Mouse (Mus musculus): Measurements from ENCODE around the gene Commd7. TPM values are rescaled to one million over a fixed set of nuclear protein-coding genes. Genes with fewer than 3 reads are reported as not detected.

The Commd7 gene
- polyA plus RNA-seq, 1 experiment from 2014 or later: 75.6 TPM

DNA sequence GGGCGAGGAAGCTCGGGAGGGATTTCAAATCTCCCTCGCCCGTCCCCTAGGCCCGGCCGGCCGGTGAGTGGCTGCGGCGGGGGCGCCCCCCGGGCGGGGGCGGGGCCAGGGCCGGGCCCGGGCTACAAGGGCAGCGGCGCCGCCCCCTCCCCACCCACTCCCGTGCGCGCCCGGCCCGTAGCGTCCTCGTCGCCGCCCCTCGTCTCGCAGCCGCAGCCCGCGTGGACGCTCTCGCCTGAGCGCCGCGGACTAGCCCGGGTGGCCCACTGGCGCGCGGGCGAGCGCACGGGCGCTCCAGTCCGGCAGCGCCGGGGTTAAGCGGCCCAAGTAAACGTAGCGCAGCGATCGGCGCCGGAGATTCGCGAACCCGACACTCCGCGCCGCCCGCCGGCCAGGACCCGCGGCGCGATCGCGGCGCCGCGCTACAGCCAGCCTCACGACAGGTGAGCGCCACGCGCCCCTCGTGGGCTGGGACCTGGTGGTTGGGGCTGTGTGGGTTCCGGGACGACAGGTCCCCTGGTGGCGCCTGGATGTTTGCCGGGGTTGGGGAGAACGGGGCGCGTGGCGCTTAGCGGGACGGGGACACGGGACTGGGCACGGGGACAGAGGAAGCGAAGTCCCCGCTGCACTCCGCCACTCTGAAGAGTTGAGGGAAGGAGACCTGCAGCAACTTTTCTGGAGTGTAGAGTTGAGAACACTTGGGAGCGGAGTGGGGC is 16.9 kb upstream of the Commd7 start, which contains the start of gene Dnmt3b:
Dnmt3b (plus strand) TSS at position 153 of the 716 bp plus-strand sequence.
- Histone ChIP-seq H3K27ac (peak within 1 kb of the TSS; percentile 94), H3K36me3 (peaks cover under 1% of the 10 kb centered on the region; the same call in 1 of the 2 replicates), H3K9me3 (no peaks in the 10 kb centered on the region), H3K27me3 (ENCODE audit: insufficient read depth, poor library complexity, severe bottlenecking) (peaks cover 25% of the 10 kb centered on the region), H3K4me3 (peak within 1 kb of the TSS; percentile 71), H3K4me1 (replicated peaks) (peaks cover 44% of the 10 kb centered on the region)
- under 1% methylated on average over 92 of the region's 93 CpGs for WGBS
- peak; percentile 80 for DNase-seq (ENCODE audit: low spot score)

DNA sequence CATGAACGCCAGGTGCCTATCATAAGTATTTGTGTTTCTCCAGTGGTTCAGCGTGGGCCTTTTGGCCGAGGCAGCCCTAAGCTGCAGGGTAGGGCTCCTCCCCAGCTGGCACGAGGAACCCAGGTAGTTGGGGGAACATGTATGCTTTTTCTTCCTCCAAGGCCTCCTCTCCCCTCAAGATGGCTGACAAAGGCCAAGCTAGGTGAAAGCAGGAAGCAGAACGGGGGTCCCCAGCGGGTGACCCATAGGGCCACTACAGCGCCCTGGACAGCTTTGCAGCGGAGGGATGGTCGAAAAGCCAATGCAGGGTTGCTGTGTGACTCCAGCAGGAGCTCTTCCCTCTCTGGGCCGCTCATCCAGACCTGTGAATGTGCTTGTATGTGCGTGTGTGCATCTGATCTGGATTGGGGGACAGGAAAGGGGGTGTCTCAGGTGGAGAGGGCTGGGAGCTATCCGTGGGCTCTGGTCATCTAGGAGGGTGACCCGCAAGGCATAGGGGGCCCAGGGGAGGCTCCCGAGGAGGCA is 16.3 kb upstream of the Commd7 start:
- Histone ChIP-seq H3K27me3 (ENCODE audit: insufficient read depth, poor library complexity, severe bottlenecking) (peaks cover 25% of the 10 kb centered on the region), H3K4me3 (peak overlapping the region; percentile 71), H3K9me3 (no peaks in the 10 kb centered on the region), H3K27ac (peak overlapping the region; percentile 94), H3K4me1 (replicated peaks) (peaks cover 40% of the 10 kb centered on the region), H3K36me3 (no peaks in the 10 kb centered on the region)
- no peak for DNase-seq (ENCODE audit: low spot score)
- 18% methylated on average over 14 of the region's 14 CpGs for WGBS

DNA sequence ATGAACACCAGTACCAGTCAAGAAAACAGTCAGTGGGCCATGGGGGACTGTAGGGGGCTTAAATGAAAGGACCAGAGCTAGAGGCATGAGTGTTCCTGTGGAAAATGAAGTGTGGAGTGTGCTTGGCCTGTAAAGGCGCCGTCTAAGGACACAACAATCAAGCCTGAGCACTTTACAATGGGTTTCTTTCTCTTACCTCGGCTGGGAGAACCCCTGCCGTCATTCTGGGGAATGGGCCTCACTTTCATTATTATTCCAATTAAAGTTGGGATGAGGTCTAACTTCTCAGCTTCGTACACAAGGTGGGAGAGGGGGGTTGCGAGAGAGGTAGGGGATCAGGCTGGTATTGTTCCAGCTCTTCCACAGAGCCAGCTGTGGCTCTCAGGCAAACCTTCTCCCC is 10.4 kb upstream of the Commd7 start:
- DNase-seq (ENCODE audit: low spot score): no peak
- 21% methylated on average over 6 of the region's 6 CpGs for WGBS
- Histone ChIP-seq H3K9me3 (no peaks in the 10 kb centered on the region), H3K4me1 (replicated peaks) (0 out of 2 replicates have a peak, but pooled peaks cover 5% of the 10 kb centered on the region), H3K27me3 (ENCODE audit: insufficient read depth, poor library complexity, severe bottlenecking) (peaks cover 14% of the 10 kb centered on the region), H3K27ac (no peak overlapping the region), H3K4me3 (no peak overlapping the region), H3K36me3 (no peaks in the 10 kb centered on the region)

DNA sequence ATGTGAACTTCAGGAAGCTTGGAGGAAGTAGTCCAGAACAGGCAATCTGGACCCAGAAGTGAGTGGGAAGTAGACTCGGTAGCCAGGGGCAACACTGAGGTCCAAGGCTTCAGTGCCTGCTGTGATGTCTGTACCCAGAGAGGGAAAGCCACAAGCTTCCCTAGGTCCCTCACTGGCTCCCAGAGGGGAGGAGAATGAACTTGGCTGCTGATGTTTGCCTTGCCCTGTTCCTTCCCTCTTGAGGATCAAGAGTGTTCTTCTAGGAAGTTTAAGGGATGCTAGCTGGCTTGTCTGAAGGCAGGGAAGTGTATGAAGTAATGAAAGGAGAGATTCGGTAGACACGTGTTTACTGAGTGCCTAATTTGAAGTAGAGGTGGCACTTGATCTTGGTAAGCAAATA is 9.9 kb upstream of the Commd7 start:
- H3K9me3 ChIP-seq: no peaks in the 10 kb centered on the region
- DNase-seq (ENCODE audit: low spot score): no peak
- peaks cover 14% of the 10 kb centered on the region for H3K27me3 ChIP-seq (ENCODE audit: insufficient read depth, poor library complexity, severe bottlenecking)
- H3K4me1 ChIP-seq (replicated peaks): 0 out of 2 replicates have a peak, but pooled peaks cover 5% of the 10 kb centered on the region
- 13% methylated on average over 3 of the region's 3 CpGs for WGBS
- no peak overlapping the region for H3K27ac ChIP-seq
- no peak overlapping the region for H3K4me3 ChIP-seq
- H3K36me3 ChIP-seq: no peaks in the 10 kb centered on the region

DNA sequence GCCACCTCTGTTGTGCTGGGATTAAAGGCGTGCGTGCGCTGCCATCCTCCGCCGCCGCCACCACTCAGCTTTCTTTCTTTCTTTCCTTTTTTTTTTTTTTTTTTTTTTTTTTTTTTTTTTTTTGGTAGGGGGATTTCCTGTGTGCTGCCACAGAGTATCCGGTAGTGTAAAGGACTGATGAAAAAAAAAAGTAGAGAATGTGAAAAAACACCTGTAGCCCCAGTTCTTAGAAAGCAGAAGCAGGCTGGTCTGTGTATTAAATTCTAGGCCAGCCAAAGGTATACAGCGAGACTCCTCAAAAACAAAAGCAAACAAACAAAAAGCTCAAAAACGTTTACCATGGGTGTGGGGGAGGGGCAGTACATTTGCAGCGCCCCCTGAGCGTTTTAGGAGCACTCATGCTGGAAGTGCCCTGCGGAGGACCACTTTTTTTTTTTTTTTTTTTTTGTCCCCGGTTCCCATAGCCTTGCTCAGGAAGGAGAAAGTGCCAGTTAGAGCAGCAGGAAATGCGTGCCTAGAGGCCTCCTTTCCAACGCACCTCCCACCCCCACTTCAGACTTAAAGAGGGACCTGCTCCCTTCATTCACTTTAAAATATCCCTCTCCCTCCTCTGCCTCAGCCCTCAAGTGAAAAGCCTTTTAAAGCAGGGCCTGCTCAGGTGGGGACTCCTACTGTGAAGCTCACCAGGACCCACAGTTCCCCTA is 6.5 kb upstream of the Commd7 start:
- no peak for DNase-seq (ENCODE audit: low spot score)
- no peaks in the 10 kb centered on the region for H3K9me3 ChIP-seq
- H3K4me3 ChIP-seq: no peak overlapping the region
- peaks cover 14% of the 10 kb centered on the region for H3K27me3 ChIP-seq (ENCODE audit: insufficient read depth, poor library complexity, severe bottlenecking)
- H3K36me3 ChIP-seq: no peaks in the 10 kb centered on the region
- no peak overlapping the region for H3K27ac ChIP-seq
- 18% methylated on average over 15 of the region's 15 CpGs for WGBS
- 0 out of 2 replicates have a peak, but pooled peaks cover 5% of the 10 kb centered on the region for H3K4me1 ChIP-seq (replicated peaks)

DNA sequence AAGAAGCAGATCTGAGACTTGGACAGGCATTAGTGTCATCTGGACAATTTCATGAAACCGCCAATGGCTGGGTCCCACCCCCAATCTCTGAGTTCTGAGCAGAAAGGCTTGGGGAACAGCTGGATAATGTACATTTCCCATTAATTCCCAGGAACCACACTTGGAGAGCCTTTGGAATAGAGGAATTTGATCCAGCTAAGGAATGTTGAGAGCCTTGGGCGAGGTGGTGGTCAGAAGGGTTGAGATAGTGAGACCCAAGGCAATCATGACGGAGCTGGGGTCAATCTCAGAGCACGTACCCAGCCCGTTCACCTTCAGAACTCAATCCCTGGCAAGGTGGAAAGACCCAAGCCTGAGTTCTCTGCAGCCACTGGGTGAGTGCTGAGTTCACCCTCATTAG is 678 bp upstream of the Commd7 start:
- Histone ChIP-seq H3K4me1 (replicated peaks) (peaks cover 15% of the 10 kb centered on the region), H3K4me3 (peak overlapping the region; percentile 93; the same call in 1 of the 2 replicates), H3K9me3 (no peaks in the 10 kb centered on the region), H3K36me3 (peaks cover 13% of the 10 kb centered on the region), H3K27me3 (ENCODE audit: insufficient read depth, poor library complexity, severe bottlenecking) (no peaks in the 10 kb centered on the region), H3K27ac (0 out of 2 replicates have a peak overlapping the region, but pooled peaks have one; percentile 93)
- no peak for DNase-seq (ENCODE audit: low spot score)
- 92% methylated on average over 5 of the region's 5 CpGs for WGBS

DNA sequence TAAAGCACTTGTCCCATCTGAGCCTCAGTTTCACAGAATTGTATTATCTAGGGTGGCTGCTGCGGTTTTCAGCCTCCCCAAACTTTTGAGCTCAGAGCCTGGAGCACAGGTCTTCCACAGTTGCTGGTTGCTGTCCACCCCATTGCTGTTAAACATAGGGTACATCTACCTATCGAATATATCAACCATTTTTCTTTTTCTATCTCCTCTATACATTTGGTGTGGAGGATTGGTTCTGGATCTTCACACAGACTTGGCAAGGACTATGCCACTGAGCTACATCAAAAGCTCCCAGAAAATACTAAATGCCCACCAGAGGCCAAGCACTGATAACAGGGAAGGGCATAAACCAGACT is 268 bp upstream of the Commd7 start:
- DNase-seq (ENCODE audit: low spot score): no peak
- WGBS: 35% methylated on average over 2 of the region's 2 CpGs
- Histone ChIP-seq H3K4me3 (peak overlapping the region; percentile 93), H3K27me3 (ENCODE audit: insufficient read depth, poor library complexity, severe bottlenecking) (no peaks in the 10 kb centered on the region), H3K27ac (peak overlapping the region; percentile 93), H3K9me3 (no peaks in the 10 kb centered on the region), H3K4me1 (replicated peaks) (peaks cover 15% of the 10 kb centered on the region), H3K36me3 (peaks cover 17% of the 10 kb centered on the region)

DNA sequence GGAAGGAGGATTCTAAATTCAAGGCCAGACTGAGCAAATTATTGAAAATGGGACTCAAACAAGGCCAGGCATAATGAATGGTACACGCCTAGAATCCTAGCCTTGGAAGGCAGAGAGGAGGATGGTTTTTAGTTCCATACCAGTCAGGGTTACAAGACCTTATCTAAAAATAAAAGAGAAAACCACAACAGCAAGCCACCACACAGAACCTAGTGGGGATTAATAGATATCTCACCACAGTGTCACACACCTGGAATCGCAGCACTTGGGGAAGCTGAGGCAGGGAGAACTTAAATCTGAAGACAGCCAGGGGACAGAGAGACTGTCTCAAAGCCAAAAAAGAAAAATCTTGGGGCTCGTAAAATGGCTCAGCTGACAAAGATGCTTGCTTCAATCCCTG is 1.6 kb downstream of the Commd7 start:
- Histone ChIP-seq H3K36me3 (peaks cover 36% of the 10 kb centered on the region), H3K27ac (no peak overlapping the region), H3K27me3 (ENCODE audit: insufficient read depth, poor library complexity, severe bottlenecking) (no peaks in the 10 kb centered on the region), H3K4me3 (no peak overlapping the region), H3K4me1 (replicated peaks) (peaks cover 15% of the 10 kb centered on the region), H3K9me3 (no peaks in the 10 kb centered on the region)
- 90% methylated on average over 3 of the region's 3 CpGs for WGBS
- DNase-seq (ENCODE audit: low spot score): no peak

DNA sequence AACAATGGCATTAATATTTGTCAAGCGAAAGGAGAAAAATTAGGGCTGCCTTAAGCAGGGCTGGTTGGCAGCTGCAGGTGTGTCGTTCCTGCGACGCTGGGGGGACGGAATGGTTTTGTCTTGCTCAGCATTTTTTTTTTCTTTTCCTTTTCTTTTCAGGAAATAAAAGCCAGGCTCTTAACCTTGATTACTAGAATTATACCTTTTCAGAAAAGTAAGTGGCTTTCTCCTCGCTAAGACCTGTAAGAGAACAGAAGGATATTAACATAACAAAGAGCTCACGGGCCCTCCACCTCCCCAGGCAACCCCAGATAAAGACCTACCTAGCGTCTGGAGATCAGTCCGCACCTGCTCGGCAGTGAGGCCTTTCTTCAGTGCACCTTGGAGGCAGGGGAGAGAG is 10.1 kb downstream of the Commd7 start:
- no peaks in the 10 kb centered on the region for H3K9me3 ChIP-seq
- H3K4me3 ChIP-seq: no peak overlapping the region
- no peak overlapping the region for H3K27ac ChIP-seq
- H3K27me3 ChIP-seq (ENCODE audit: insufficient read depth, poor library complexity, severe bottlenecking): no peaks in the 10 kb centered on the region
- WGBS: 60% methylated on average over 10 of the region's 10 CpGs
- no peaks in the 10 kb centered on the region for H3K4me1 ChIP-seq (replicated peaks)
- DNase-seq (ENCODE audit: low spot score): no peak
- H3K36me3 ChIP-seq: peaks cover 100% of the 10 kb centered on the region

DNA sequence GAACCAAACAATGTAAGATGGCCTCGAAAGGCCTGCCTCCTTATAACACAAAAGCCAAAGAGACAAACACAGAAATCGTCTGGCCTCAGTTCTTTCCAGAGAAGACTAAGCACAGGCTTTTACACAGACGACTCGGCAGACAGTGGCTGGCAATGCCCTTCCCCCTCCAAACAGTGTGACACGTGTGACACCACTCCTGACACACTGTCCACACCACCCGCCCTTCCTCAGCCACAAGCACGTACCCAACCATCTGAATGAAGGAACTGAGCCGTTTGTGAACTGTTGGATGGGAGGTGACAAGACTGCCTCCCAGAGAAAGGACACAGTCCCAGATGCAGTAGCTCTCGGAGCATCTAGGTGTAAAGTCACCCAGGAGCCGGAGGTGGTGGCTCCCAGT is 13.7 kb downstream of the Commd7 start:
- Histone ChIP-seq H3K27me3 (ENCODE audit: insufficient read depth, poor library complexity, severe bottlenecking) (no peaks in the 10 kb centered on the region), H3K4me1 (replicated peaks) (no peaks in the 10 kb centered on the region), H3K36me3 (peaks cover 76% of the 10 kb centered on the region), H3K27ac (no peak overlapping the region), H3K9me3 (no peaks in the 10 kb centered on the region), H3K4me3 (no peak overlapping the region)
- DNase-seq (ENCODE audit: low spot score): no peak
- WGBS: 82% methylated on average over 10 of the region's 10 CpGs

DNA sequence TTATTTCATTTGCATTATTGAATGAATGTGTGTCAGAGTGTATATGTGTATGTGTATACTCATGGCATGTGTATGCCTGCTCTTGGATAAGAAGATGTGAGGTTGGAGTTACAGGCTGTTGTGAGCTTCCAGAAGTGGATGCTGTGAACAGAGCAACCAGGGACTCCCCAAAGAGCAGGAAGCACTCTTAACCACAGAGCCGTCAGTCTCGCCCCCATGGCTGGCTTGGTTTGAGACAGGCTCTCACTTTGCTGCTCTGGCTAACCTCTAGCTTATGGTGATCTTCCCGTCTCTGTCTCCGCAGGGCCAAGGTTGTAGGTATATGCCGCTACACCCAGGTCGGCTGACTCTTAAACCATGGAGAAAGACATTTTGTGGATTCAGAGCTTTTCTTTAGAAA is 14.1 kb downstream of the Commd7 start:
- no peaks in the 10 kb centered on the region for H3K4me1 ChIP-seq (replicated peaks)
- peaks cover 72% of the 10 kb centered on the region for H3K36me3 ChIP-seq
- H3K27ac ChIP-seq: no peak overlapping the region
- no peak for DNase-seq (ENCODE audit: low spot score)
- H3K4me3 ChIP-seq: no peak overlapping the region
- no peaks in the 10 kb centered on the region for H3K27me3 ChIP-seq (ENCODE audit: insufficient read depth, poor library complexity, severe bottlenecking)
- no peaks in the 10 kb centered on the region for H3K9me3 ChIP-seq
- WGBS: 94% methylated on average over 6 of the region's 6 CpGs

DNA sequence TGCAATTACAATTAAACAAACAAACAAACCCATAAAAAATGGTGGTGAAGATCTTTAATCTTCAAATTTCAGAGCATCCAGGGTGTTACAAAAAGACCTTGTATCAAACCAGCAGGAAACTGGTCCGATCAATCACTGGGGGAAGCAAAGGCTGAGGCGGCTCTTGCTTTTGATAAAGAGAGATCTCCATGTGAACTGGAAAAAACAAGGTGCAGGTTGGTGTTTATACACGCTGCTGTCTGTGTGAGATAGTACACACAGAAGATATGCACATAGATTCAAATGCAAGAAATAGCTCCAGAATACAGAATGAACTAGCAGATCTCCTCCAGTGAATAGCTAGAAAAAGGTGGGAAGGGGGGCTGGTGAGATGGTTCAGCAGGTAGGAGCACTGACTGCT is 15.7 kb downstream of the Commd7 start:
- Histone ChIP-seq H3K4me1 (replicated peaks) (0 out of 2 replicates have a peak, but pooled peaks cover 5% of the 10 kb centered on the region), H3K4me3 (no peak overlapping the region), H3K27ac (no peak overlapping the region), H3K27me3 (ENCODE audit: insufficient read depth, poor library complexity, severe bottlenecking) (no peaks in the 10 kb centered on the region), H3K36me3 (peaks cover 56% of the 10 kb centered on the region), H3K9me3 (no peaks in the 10 kb centered on the region)
- WGBS: 91% methylated on average over 3 of the region's 3 CpGs
- no peak for DNase-seq (ENCODE audit: low spot score)
